Mouse (Mus musculus): ENCODE measurements around the gene Heatr5b.

GRCm38 (mm10) chr17:78772317-78772716 is 62.8 kb downstream of the Heatr5b start:
- TF ChIP-seq CTCF (conservative IDR thresholded peaks at IDR 0.05; ENCODE audit: insufficient read depth, insufficient read length, low read depth, low read length) = no peak
- no peak for TF ChIP-seq POLR2A (IDR thresholded peaks at IDR 0.05; ENCODE audit: low read depth, low read length)

Measured in kidney, adult 2 months (tissue).